Mouse (Mus musculus): ENCODE measurements at regions not wholly inside any gene's neighbourhood (a gene's known extent, or its start where the extent isn't known, plus 50 kb on each side); places are given as distances from the start of the nearest gene placed in this dataset.

DNA sequence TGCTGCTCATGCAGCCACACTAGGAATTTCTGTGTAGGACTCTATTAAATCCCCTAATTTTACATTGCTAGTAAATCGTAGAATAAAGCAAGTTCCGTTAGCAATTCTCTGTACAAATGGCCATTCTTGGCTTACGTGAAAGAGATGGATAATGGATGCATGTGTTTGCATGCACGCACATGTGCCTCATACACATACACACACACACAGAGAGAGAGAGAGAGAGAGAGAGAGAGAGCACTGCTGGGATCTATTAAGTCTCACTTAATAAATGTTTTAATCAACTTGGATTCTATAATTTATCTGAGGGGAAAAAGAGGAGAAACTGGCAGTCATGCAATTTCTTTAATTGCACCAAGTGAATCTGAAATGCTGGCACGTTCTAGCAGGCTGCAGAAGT, 244.5 kb upstream of the Spred2 start:
- no peak for DNase-seq

DNA sequence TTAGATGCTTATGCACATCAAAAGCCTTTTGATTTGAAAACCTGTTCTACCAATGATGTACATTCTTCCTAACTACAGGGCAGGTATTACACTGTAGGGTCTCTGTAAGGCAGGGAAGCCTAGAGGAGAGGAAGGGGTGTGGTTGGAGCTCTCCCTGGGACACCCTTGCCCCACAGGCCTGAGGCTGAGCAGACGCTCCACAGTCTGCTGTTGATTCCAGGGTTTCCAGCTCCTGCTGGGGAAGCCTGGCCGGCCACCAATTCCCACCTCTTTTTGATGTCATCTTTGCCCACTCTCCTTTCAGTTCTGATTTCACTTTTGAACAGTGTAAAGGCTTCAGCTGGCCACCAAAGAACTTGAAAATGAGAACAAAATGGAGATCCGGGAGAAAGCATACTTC, 223.0 kb upstream of the Spred2 start:
- no peak for DNase-seq

DNA sequence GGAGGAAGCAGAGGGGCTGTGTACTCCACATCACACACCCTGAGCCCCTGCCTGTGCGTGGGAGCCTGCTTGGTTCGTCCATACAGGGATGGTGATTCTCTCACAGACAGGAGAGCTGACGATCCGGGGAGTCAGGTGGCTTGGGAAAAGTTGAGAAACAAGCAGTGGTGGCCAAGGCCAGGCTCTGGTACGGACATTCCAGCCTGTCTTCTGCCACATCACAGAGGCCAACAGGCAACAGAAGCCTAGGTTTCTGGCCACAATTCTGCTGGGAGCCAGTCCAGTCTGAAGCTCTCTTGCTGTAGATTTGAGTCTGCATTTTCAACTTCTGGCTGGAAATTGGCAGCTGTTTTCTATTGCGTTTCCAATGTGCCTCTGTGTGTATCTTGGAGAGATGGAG, 215.4 kb upstream of the Spred2 start:
- DNase-seq: no peak

DNA sequence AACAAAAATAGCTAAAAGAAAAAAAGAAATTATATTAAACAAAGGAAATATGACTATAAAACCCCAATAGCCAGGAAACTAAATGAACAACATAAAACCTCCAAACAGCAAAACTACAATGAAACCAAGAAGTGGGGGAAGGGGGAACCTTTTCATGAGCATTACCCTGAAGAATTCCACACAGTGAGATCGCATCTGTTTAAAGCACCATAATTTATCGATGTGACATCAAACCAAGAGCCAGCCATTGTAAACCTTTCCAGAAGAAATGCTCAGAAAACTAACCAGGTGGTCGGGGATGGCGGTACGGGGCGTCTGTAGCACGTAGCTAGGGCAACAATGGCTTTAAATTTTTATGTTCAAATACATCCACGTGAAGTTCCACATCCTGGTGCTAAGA, 214.8 kb upstream of the Spred2 start:
- DNase-seq: no peak

DNA sequence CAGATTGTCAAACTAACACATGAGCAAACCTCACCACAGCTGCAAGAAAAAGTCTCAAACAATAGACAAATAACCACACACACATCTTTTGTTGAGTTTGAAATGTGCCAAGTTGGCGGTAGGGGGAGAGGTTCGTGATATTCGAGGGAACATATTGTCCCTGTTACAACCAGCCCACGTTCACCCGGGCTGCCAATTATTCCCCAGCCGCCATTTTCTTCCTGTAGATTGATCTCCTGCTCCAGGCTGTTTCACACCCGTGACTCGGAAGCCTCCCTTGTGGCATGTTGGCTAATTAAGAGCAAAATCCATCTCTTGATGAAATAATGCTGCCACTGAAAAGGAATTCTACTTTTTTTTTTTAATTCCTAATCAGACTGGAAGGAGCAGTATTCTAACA, 211.1 kb upstream of the Spred2 start:
- DNase-seq: no peak

DNA sequence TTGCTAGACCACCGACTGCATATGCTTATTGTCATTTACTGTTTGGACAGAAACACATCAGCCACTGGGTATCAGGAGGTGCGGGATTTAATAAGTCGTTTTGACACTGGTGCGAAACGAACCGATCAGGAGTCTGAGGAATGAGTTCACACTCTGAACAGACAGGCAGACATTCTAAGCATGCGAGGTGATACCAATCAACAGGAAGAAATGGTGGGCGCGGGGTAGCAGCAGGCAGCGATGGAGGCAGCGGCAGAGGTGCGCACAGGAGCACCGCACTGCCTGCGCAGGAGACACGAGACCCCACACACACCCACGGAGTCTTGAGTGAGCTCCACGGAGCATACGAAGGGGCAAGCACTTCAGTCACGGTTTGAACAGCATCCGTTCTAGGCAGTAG, 210.6 kb upstream of the Spred2 start:
- no peak for DNase-seq

DNA sequence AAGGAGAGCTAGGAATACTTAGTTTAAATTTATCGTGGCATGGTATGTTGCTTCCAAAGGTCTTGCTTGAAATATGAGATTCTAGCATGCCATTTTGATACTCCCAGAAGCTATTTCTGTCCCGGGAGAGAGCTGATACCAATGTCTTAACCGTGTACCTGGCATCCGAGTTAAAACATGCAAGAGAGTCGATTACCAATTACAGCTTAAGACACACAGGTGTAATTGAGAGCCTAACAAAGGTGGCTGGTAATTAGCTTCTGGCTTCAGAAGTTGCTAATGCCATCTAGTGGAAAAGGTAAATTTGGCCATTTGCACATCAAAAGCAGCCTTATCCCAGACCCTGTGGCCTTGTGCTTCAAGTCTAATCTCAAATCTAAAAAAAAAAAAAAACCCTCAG, 210.0 kb upstream of the Spred2 start:
- DNase-seq: no peak

DNA sequence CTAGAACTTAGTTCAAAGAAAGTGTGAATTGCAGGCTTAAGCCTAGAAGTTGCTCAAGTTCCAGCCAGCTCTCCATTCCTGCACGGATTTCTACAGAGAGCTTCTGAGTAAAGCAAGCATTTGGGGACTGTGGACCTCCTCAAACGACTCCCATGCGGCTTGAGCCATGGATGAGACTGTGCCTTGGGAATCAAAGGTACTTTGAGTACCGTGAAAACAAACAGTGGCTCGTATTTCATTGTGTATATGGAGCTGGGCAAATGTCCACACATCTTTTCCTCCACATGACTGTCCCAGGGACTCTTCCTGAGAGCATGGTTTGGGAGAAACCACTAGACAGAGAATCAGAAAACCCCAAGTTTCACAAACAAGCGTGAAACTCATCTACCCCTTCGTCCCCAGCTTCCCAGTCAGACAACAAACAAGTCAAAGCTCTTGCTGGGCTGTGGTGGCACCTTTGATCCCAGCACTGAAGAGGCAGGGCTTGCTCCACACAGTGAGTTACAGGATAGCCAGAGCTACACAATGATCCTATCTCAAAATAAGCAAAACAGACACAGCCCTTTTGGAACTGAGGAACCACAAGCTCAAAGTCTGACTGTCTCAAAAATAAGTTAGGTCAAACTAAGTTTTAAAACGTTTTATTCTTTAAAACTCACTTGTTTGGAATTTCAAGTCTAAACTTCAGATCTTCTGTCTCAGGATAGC, 209.1 kb upstream of the Spred2 start:
- no peak for DNase-seq

DNA sequence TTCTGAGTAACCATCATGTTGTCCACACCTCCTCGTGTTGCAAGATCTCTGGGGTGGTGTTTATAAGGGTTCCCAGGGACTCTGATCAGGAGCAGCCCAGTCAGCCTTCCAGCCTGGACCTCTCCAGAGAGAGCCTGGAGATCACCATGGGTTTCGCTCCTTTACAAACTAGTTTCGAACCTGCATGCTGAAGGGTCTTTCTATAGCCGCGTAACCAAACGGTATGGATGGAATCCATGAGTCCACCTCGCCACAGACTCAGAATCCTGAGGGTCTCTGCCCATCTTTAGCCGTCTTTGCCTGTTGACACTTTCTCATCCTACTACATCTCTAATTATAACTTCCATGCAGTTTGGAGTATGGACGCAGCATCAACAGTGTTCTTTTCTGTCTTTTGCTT, 206.0 kb upstream of the Spred2 start:
- DNase-seq: no peak

DNA sequence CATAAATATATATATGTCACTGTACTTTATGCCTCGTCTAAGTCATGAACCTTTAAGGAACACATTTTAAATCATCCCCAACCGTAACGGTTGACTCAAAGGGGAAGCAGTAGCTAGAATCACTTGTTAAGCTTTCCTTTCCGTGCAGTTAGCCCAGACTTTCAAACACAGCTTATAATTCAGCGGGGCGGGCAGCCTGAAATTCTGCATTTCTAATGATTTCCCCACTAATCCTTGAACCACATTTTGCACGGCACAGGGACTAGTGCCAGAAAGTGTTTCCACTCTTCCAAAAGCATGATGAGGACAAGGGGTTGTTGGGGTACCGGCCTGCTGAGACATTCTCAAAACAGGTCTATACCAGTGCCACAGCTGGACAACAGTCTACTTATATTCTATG, 195.1 kb upstream of the Spred2 start:
- DNase-seq: no peak

DNA sequence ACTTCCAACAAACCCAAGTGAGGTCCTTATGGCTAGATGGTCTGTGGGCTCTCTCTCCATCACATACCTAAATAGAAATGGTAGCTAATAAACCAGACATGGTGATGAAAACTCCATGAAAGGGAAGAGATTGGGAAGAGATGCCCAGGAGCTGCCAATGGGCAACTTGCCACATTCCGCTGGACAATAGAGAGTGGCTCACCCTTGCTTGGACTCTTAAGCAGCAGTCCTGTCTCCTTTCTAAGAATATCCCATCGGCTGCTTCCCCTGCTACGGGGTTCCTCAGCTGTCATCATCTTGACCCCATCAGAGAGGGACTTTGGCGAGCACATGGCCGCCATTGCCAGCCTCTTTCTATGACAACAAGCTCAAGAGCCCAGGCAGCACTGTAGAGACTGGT, 193.4 kb upstream of the Spred2 start:
- DNase-seq: no peak

DNA sequence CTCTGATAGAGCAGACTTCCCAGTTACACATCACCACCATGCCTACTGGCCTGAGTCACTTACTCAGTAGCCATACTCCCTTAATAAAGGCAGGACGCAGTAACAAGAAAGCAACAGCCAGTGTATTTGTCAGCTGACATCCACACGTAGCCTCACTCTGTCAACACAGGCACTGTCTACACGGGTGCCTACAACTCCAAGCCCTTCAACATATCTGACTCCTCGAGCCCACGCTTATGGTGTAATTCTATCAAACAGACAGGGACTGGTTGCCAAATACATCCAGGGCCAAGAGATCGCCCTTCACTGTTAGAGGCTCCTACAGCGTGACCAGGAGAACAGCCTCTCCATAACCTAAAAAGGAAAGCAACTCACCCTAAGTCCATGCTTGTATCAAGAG, 188.1 kb upstream of the Spred2 start:
- no peak for DNase-seq

DNA sequence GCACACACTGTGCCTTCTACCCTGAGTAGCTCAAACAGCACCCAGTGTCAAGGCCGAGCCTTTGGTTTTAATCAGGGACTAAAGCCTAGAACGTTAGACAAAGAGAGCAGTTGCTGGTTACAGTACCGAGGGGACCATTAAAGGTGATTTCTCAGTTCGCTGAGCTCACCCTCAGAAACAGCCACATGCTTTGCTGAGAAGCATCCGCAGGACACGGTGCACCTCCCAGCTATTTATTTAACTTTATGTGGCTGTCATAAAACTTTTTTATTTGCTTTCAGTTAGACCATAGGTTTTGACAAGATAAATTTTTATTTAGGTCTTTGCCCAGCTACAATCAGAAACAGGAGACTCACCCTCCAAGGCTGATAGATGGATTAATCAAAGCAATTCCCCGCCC, 187.2 kb upstream of the Spred2 start:
- DNase-seq: no peak

DNA sequence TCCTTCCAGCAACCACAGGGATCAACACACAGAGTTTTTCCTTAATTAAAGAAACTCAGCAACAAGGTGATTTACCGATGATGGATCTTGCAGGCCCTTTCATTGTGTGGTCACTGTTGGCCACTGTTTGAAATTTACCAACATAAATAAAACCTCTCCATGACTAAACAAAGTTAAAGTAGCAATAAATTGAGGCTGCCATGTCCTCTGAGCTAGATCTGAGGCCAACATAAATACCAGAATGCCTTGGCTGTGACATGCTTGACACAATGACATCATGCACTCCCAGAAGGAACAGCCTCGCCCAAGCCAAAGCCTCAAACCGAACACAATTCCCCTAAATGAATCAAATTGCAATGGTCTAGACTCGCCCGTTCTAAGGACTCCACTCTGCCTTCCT, 186.8 kb upstream of the Spred2 start:
- DNase-seq: no peak

DNA sequence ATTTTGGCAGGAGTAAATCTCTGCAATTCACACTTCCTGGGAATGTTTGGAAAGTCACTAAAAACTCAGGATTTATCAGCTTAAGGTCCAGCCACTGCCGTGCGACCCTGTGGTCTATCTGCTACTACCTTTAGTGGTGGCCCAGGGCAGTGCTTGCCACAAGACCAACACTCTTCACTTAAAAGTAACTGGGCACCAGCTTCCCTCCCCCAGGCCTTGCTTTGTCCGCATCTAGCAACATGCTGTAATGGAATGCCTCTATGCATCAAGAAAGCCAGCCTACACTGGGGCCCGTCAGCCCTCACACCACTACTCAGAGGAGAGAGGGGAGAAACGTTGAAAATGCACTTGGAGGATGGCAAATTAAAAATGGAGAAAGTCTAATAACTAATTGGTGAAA, 186.4 kb upstream of the Spred2 start:
- no peak for DNase-seq

DNA sequence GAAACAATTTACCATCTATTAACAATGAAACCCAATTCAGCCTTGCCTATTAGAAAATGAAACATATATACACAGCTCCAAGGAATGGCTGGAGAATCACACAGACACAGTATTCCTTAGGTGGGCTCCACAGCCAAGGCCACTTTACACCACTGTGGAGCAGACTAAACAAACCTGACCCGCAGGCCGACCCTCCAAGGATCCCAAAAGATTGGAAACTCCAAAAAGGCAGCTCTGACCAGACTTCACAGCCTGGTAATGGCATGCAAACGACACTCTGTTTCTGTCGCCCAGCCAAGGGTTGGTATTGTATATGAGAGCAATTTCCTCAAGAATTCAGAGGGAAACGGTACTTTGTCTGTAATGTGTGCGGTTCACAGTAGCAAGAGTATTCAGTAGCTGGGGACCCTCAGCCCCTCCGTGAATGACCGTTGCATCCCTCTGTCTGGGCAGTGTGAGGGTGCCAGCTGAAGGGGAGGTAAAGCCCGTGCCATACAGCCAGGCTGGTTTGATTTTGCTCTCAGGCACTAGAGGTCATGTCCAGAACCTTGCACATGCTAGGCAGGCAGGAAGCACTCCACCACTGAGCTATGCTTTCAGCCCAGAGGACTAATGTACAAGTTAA, 184.5 kb upstream of the Spred2 start:
- no peak for DNase-seq

DNA sequence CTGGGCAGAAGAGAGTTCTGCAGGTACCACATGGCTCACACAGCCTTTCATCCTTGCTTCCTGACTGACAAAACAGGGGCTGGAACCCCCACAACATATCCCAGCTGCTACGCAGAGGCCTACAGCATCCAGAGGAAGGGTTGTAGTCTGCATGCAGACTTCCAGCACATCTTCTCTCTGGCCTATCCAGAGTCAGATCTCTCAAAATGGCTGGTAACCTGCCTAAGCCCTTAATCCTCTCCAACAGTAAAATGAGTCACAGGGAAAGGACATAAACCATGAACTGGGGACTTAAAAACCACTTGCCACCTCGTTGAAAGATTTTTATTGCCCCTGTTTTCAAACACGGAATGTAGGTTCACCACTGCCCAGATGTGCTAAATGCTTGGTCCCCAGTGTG, 183.6 kb upstream of the Spred2 start:
- DNase-seq: no peak

DNA sequence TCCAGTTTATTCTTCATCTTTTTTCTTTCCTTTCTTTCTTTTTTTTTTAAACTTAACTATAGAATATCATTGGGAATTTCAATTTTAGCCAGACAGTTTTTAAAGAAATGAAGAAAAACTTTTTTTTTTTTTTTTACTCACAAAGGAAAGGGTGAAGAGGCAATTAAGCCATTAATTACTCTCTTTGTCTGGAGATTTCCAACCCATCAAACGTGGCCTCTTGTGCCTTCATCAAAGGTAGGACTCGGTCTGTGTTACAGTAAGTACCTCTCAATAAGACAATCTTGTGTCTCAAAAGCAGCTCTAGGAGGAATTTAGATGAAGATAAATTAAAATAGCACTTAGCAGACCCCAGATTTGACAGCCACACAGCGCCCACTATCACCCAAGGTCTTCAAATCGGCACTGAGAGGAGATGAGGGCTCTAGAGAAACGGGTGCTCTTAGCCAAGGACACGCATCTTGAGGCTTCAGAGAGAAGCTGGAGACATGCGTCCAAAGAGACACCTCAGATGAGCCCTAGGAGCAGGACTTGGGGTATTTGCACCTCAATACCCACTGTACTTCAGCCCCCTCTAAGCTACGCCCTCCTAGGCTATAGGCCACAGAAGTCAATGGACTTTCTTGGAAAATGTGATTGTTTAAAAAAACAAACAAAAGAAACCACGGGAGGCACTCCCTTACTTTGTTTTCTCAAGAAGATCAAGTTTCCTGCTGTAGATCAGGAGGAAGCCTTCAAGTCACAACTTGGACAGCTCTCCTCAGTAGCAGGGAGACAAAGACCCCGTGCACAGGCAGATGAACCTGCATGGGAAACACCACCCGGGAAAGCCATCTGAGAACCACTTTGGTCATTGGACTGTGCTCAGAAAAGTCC, 176.8 kb upstream of the Spred2 start:
- DNase-seq: no peak

DNA sequence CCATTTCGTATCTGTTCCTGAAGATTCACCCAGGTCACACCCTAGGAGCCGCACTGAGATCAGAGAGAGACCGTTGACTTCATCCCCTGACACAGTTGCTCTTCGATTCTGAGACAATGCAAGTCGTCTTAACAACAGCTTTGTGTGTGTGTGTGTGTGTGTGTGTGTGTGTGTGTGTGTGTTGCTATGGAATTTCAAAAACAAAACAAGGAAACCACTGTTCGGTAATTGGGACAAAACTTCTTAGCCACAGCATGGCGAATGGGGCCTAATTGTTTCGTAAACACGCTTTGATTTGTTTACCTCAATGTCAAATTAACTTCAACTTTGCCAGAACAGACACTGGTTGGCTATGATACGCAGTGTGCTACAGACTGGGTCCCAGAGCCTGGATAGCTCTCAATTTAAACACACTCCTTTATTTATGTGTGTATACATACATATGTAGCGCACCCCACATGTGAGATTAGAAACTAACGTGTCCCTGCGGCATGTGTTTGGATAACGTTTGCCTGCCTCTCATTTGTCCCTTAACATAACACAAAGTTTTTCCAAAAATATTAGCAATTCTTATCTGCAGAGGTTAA, 176.1 kb upstream of the Spred2 start:
- DNase-seq: no peak

DNA sequence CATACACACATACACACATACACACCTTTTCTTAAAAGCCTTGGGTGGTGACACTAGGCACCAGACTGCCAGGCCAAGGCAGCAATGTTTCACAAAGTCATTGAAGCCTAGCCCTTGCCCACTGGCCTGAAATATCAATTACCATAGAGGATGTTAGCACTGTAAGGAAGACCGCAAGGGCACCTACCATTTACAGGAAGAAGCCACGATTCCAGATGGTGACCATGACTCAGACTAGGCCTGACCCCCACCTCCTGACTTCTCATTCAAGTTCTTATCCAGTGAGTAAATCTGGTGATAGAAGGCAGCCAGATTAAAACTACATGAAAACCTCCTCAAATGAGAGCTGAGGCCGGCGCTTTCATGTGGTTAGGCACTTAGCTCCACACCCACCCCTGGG, 165.3 kb upstream of the Spred2 start:
- no peak for DNase-seq

DNA sequence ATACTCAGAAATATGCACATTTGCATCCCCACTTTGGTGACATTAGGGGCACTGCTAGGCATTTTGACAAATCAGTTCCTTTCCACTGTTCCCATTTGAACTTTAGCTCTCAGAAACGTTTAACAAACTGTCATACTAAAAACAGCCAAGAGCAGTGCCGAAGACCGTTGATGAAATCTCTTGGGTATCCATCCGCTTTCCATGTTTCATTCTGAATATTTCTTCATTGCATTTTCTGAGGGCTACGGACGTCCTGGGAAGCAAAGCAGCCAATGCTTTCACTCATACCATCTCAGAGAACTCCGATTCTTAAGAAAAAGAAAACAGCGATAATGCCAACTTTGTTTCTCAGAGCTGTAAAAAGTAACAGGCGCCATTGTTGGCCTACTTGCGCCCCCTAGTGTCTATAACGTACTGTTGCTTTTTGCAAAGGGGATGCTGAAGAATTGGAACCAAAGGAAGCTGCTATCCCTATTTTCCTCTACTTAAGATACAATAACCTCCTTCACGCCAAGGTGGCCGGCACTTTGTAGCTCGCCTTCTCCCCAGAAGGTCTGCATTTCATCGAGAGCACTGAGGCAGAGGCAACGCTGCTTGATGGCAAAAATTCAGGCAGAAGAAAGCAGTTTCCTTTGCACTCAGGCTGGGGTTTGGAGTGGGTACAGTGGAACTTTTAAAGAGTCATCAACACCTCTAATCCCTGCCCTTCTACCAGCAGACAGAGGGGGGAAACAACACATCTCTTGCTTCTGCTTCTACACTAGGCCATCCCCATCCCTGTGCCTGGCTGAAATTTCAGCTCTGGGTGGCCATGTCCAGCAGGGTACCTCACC, 163.1 kb upstream of the Spred2 start:
- peak; percentile 63 to 67 for DNase-seq

DNA sequence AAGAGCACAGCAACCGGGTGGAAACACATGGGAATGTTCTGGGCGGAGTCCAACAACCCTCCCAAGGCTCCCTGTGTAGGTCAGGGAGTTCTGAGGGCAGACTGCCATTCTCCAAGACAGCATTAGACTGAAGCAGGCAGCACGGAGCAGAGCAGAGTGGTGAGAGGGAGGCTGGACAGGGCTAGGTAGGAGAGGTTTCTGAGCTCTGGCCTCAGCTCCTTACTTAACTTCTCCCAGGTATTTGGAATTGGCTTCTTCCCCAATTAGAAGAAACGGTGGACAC, 162.5 kb upstream of the Spred2 start:
- DNase-seq: peak in 1 of 2 experiments; percentile 9

DNA sequence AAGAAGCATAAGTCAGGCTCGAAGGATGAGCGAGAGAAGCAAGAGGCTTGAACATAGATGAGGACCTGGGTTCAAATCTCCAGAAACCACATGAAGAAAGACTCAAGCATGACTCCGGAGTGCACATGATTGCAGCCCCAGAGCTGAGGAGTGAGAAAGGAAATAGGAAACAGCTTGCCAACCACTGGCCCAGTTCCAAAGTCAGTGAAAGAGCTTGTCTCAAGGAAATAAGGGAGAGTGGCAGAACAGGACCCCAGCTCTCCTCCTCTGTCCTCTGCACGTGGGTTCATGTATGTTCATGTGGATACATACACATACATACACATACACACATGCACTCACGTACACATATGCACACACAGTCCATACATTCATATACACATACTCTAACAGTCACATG, 156.9 kb upstream of the Spred2 start:
- no peak for DNase-seq

Data from cerebellum, adult 18-20 months (tissue).